Mouse (Mus musculus) embryonic fibroblast, embryonic 13.5 days (primary cell): ENCODE measurements around the gene Trnp1. TPM values are rescaled to one million over a fixed set of nuclear protein-coding genes. Genes with fewer than 3 reads are reported as not detected.
"Not testable (repeated sequence)": the region's sequence is repeated elsewhere in the genome, so short reads cannot be mapped to it uniquely, and the experiment has no call there.

Source experiments
- H3K27ac ChIP-seq: 2 replicates; pipeline ENCODE4 v1.5.1; 2012; ENCODE audit warnings: low read length, control low read depth, inconsistent platforms; ENCODE audit not compliant: insufficient read depth
- H3K4me1 ChIP-seq: 2 replicates; pipeline ENCODE4 v1.6.1; 2011; ENCODE audit warnings: low read length; ENCODE audit not compliant: control insufficient read depth, insufficient read depth
- H3K4me3 ChIP-seq: 2 replicates; pipeline ENCODE4 v1.5.1; 2011; ENCODE audit warnings: mild to moderate bottlenecking, control low read depth, low read length; ENCODE audit not compliant: insufficient read depth
- CTCF ChIP-seq: IDR thresholded peaks from 2 replicates; pipeline ENCODE4 v1.5.1; 2011; ENCODE audit warnings: mild to moderate bottlenecking, control low read depth, low read length, moderate library complexity, borderline replicate concordance; ENCODE audit not compliant: insufficient read depth
- POLR2A ChIP-seq: IDR thresholded peaks from 2 replicates; pipeline ENCODE4 v1.6.1; 2011; ENCODE audit warnings: low read depth, mild to moderate bottlenecking, control low read depth, low read length, moderate library complexity
- polyA plus RNA-seq: library from polyadenylated mRNA; stranded (reverse); fragments of >200 nt; gene quantifications from 2 replicates; pipeline ENCODE4 v1.2.4, GENCODE M21; 2011; ENCODE audit warnings: low read depth; ENCODE audit not compliant: missing spikeins, insufficient read length

Trnp1 gene
- 32.3 and 37.4 TPM in 2 replicates for polyA plus RNA-seq

GRCm38 (mm10) chr4:133498160-133498724, at the start of gene Trnp1:
Gene Trnp1, minus strand, starts transcription at chr4:133498550.
- Histone ChIP-seq H3K27ac (no peak within 1 kb of the TSS), H3K4me3 (peak within 1 kb of the TSS; percentile 75), H3K4me1 (peaks cover 5% of the 10 kb centered on the region)
- peak; percentile 85 for TF ChIP-seq POLR2A
- TF ChIP-seq CTCF: no peak

GRCm38 (mm10) chr4:133545272-133546231, 47.2 kb upstream of the Trnp1 start, which contains the start of gene Nudc:
Gene Nudc, minus strand, starts transcription at chr4:133545996.
- no peak within 1 kb of the TSS for H3K27ac ChIP-seq
- no peaks in the 10 kb centered on the region for H3K4me1 ChIP-seq
- peak within 1 kb of the TSS; percentile 100 for H3K4me3 ChIP-seq
- peak; percentile 77 for TF ChIP-seq POLR2A
- no peak for TF ChIP-seq CTCF

GRCm38 (mm10) chr4:133536652-133537051, 38.3 kb upstream of the Trnp1 start:
- TF ChIP-seq POLR2A (no peak), CTCF (no peak)
- H3K4me3 ChIP-seq: no peak overlapping the region
- no peaks in the 10 kb centered on the region for H3K4me1 ChIP-seq
- no peak overlapping the region for H3K27ac ChIP-seq

- TF ChIP-seq CTCF (no peak), POLR2A (no peak)
- H3K27ac ChIP-seq: no peak overlapping the region
- no peaks in the 10 kb centered on the region for H3K4me1 ChIP-seq
- H3K4me3 ChIP-seq: no peak overlapping the region
Measured at GRCm38 (mm10) chr4:133536081-133536480, 37.7 kb upstream of the Trnp1 start.

- H3K4me3 ChIP-seq: no peak overlapping the region
- TF ChIP-seq POLR2A: no peak
- no peak for TF ChIP-seq CTCF
- H3K27ac ChIP-seq: no peak overlapping the region
- H3K4me1 ChIP-seq: no peaks in the 10 kb centered on the region
Measured at GRCm38 (mm10) chr4:133532777-133533176, 34.4 kb upstream of the Trnp1 start.

- no peak overlapping the region for H3K27ac ChIP-seq
- TF ChIP-seq CTCF (no peak), POLR2A (no peak)
- no peak overlapping the region for H3K4me3 ChIP-seq
- no peaks in the 10 kb centered on the region for H3K4me1 ChIP-seq
Measured at GRCm38 (mm10) chr4:133527788-133528187, 29.4 kb upstream of the Trnp1 start.

- TF ChIP-seq CTCF: no peak
- no peak for TF ChIP-seq POLR2A
- Histone ChIP-seq H3K4me3 (no peak overlapping the region), H3K27ac (no peak overlapping the region), H3K4me1 (no peaks in the 10 kb centered on the region)
Measured at GRCm38 (mm10) chr4:133521502-133521901, 23.2 kb upstream of the Trnp1 start.

GRCm38 (mm10) chr4:133519369-133519665, 21.0 kb upstream of the Trnp1 start:
- Histone ChIP-seq H3K4me3 (no peak overlapping the region), H3K4me1 (no peaks in the 10 kb centered on the region), H3K27ac (no peak overlapping the region)
- TF ChIP-seq POLR2A (no peak), CTCF (no peak)

GRCm38 (mm10) chr4:133518601-133519368, 20.4 kb upstream of the Trnp1 start, which contains the start of gene Kdf1:
Gene Kdf1, plus strand, starts transcription at chr4:133518963.
- Histone ChIP-seq H3K4me1 (no peaks in the 10 kb centered on the region), H3K27ac (no peak within 1 kb of the TSS), H3K4me3 (no peak within 1 kb of the TSS)
- TF ChIP-seq POLR2A: no peak
- TF ChIP-seq CTCF: no peak

GRCm38 (mm10) chr4:133512972-133513371, 14.6 kb upstream of the Trnp1 start:
- no peaks in the 10 kb centered on the region for H3K4me1 ChIP-seq
- no peak overlapping the region for H3K27ac ChIP-seq
- no peak overlapping the region for H3K4me3 ChIP-seq
- TF ChIP-seq CTCF: peak; percentile 87; the same call in 1 of the 2 replicates
- TF ChIP-seq POLR2A: no peak

- not testable (repeated sequence) for H3K4me1 ChIP-seq, H3K27ac ChIP-seq
Measured at GRCm38 (mm10) chr4:133512511-133512910, 14.2 kb upstream of the Trnp1 start.

More at GRCm38 (mm10) chr4:133512511-133512910, 14.2 kb upstream of the Trnp1 start:
- not testable (repeated sequence) for H3K4me3 ChIP-seq
